Mouse (Mus musculus): ENCODE data around the gene Cachd1.

The Cachd1 gene

GRCm38 (mm10) chr4:100922816-100923554 is 146.5 kb downstream of the Cachd1 start:
- no peak for DNase-seq (ENCODE audit: low spot score)

GRCm38 (mm10) chr4:100923598-100923997 is 147.1 kb downstream of the Cachd1 start:
- DNase-seq (ENCODE audit: low spot score) = no peak

GRCm38 (mm10) chr4:100924276-100924675 is 147.8 kb downstream of the Cachd1 start:
- DNase-seq (ENCODE audit: low spot score) = no peak

DNA sequence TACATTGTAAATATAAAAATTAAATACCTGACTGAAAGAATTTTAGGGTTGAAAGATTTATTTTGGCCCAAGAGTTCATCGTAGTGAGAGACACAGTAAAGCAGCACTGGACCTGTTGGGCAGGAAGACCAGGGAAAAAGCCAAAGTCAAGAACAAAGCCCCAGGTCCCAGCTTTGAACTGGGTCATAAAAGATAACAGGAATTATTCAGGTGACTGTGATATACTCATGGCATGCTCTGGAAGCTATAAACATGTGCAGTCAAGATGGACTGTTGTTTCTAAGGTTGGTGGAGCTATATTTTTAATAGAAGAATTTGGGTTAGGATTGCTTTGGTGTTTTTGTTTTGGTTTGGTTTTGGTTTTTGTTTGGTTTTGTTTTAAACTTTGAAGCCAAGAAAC is 148.7 kb downstream of the Cachd1 start:
- DNase-seq (ENCODE audit: low spot score) = no peak

- no peak for DNase-seq (ENCODE audit: low spot score)
Observed at GRCm38 (mm10) chr4:100926608-100927007, 150.1 kb downstream of the Cachd1 start.

GRCm38 (mm10) chr4:100927059-100927458 is 150.6 kb downstream of the Cachd1 start:
- DNase-seq (ENCODE audit: low spot score) = no peak

- no peak for DNase-seq (ENCODE audit: low spot score)
Observed at GRCm38 (mm10) chr4:100943689-100944088, 167.2 kb downstream of the Cachd1 start.

GRCm38 (mm10) chr4:100944276-100944675 is 167.8 kb downstream of the Cachd1 start:
- DNase-seq (ENCODE audit: low spot score) = no peak

DNA sequence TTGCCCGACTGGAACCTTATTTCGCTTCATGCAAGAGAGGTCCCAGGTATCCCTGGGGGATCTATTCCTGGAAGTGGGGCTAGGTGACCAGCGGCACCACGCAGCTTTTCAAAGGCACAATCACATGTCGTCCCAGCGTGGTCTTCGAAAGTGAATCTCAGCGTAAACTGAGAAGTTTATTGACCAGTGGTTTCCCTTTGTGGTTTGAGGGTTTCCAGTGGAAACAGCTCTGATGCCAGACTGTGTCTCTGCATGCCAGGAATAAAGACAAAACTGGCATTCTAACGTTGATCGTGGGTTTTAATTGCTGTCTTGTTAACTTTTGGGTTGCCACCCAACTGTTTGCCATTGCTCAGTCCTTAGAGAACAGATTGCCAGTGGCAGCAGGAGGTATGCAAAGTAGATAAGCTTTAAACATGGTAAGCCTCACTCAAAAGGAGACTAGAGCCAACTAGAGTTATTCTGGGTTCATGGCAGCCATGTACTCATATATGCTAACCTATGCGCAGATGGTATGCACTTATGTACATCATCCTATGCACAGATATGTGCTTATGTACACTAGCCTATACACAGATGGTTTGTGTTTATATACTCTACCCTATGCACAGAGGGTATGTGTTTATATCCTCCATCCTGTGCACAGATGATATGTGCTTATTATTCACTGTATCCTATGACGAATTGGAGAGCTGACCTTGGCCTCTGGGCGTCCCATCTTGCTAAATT is 168.9 kb downstream of the Cachd1 start:
- DNase-seq (ENCODE audit: low spot score) = peak; percentile 49

DNA sequence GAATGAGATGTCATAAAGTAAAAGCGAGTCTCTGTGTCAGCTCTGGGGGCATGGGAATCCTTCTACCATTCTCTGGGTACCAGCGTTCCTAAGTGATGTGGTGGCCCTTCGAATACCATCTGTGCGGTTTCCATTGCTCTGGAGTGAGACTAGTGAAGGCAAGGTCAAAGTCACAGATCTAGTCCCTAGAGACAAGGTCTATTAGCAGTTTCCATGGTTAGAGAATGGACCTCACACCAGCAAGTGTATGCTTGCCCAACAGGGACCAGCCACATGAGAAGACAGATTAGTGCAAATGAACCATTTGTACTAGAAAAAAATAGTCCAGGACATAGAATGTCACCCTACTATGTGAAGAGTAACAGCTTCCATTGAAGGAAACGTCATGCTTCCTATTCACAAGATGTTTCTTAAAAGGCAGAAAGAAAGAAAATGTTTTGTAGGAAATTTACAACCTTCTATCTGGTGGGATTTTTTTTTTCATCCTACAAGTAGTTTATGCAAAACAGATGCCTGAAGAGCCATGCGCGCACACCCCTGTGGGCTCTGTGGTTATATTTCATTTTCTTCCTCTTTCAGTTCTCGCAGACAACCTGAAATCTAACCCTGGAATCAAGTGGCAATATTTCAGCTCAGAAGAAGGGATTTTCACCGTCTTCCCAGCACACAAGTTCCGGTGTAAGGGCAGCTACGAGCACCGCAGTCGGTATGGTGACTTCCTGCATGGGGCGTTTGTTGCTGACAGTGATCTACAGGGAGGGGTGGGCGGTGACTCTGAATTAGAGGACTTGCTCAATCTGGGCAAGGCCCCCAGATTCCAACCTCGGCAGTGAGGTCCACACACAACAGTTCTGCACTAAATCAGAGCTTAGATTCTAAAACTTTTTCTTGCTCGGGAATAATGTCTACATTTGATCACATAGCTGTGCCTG is 172.3 kb downstream of the Cachd1 start:
- no peak for DNase-seq (ENCODE audit: low spot score)

DNA sequence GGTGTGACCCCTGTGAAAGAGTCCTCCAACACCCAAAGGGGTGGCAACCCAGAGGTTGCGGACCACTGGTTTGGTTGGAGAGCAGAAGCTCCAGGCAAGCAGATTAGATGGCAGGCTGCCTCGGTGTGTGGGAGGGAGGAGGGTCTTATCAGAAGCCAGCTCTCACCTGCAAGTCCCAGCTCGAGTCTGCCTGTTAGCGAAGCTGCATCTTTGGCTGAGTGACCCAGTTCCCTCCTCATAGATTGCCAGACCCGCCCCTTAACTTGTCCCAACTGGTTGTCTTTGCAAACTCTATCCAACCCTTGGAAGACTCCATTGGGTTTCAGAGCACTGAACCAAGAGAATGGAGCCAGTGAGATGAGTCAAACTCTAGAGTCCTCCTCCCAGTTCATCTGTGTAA is 173.8 kb downstream of the Cachd1 start:
- DNase-seq (ENCODE audit: low spot score) = no peak

DNA sequence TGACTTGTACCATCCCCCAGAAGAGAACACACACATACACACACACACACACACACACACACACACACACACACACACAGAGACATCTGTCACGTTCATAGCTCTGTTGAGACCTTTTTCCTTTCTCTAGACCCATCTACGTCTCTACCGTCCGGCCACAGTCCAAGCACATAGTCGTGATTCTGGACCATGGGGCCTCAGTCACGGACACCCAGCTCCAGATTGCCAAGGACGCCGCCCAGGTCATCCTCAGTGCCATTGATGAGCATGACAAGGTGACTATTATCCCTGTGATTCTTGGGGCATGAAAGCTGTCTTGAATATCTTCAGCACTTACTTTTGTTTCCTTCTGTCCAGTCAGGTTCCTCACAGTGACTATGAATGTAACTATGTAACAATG is 175.4 kb downstream of the Cachd1 start:
- DNase-seq (ENCODE audit: low spot score) = no peak

DNA sequence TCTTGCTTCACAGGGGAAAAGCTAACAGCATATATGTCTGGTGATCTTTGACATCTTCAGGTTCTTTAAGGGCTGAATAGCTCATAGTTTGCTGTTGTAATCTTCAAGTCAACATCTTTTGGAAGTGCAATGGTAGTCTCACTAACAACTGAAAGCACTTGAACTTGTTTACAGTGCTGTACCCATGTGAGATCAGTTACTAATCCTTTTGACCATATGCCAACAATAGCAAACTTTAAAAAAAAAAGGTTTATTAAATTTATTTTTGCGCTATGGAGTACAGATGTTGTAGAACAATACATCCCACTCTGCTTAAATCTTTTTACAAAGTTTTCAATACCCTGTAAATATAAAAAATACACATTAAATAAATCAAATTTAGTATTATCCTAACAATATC is 186.9 kb downstream of the Cachd1 start:
- DNase-seq (ENCODE audit: low spot score) = no peak

DNA sequence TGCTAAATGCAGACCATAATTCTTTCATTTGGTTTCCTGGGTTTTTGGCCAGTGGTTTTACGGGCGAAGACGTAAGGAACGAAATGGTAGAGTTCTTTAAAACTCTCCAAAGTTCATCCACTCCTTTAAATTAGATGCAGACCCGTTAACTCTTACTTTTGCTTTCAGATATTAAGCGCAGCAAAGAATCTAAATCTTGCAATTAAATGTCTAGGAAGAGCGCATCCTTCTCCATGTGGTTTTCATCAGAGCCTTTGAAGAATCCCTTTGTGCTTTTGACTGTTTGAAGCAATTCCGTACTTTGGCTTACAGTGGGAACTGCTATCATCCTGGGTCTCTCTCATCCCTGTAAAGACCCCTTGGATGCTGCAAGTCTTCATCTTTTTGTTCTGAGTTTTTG is 187.3 kb downstream of the Cachd1 start:
- no peak for DNase-seq (ENCODE audit: low spot score)

- DNase-seq (ENCODE audit: low spot score) = no peak
Observed at GRCm38 (mm10) chr4:100967703-100968392, 191.4 kb downstream of the Cachd1 start.

DNA sequence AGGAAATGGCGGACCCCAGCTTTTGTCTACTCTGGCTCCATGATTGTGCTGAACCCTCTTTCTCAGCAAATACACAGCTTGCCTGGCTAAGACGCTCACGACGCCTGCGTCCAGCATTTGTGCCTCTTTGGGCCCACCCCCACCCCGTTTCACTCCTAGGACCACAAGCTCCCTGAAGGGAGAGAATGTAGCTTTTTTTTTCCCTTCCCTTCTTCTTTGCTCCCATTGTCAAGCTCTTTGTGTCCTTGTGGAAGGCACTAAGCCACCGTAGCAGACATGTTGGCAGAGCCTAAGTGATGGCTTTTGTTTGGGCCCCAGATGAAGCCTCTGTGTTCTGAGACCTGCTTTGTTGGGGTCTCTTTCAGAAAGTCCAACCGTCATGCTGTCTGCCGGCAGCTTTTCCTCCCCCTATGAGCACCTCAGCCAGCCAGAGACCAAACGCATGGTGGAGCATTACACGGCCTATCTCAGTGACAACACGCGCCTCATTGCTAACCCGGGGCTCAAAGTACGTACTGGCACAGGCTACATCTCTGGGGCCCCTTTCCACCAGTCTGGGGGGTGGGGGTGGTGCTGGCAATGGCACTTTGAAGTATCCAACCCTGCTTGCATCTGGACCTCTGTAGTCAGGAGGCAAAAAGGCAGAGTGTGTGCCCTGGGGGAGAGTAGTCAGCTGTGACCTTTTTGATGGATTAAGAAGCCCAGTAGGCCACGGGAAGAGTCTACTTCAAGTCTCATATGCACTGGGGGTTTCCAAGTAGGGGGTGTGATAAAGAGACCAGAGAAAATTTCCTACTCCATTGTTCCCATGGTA is 197.4 kb downstream of the Cachd1 start:
- no peak for DNase-seq (ENCODE audit: low spot score)

GRCm38 (mm10) chr4:100974455-100975035 is 198.1 kb downstream of the Cachd1 start:
- no peak for DNase-seq (ENCODE audit: low spot score)

GRCm38 (mm10) chr4:100977522-100977921 is 201.0 kb downstream of the Cachd1 start:
- no peak for DNase-seq (ENCODE audit: low spot score)

DNA sequence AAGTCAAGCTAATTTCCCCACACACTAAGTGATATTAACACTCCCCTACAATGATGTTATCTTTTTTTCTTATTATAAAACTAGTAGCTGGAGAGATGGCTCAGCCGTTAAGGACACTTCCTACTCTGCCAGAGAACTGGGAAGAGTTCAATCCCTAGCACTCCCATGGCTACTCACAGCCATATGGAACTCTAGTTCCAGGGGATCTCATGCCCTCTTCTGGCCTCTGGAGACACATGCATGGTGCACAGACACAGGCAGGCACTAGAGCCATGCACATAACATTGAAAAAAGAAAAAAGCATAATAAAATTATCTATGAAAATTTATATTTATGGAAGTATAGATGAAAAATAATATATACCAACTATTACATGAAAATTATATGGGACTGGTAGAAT is 210.7 kb downstream of the Cachd1 start:
- no peak for DNase-seq (ENCODE audit: low spot score)

GRCm38 (mm10) chr4:100988231-100988799 is 211.8 kb downstream of the Cachd1 start:
- peak; percentile 16 for DNase-seq (ENCODE audit: low spot score)
